Mouse (Mus musculus) 416B (cell line): ENCODE data around the gene Gm11627.
A peak's percentile ranks its signal among the peaks of the same experiment; 100 is the strongest.
"Not testable (repeated sequence)": the region's sequence is repeated elsewhere in the genome, so short reads cannot be mapped to it uniquely, and the experiment has no call there.

Source experiments
- DNase-seq: peaks from one replicate; pipeline ENCODE4 v3.0.0; 2011; ENCODE audit warnings: low read depth

Gene Gm11627

DNA sequence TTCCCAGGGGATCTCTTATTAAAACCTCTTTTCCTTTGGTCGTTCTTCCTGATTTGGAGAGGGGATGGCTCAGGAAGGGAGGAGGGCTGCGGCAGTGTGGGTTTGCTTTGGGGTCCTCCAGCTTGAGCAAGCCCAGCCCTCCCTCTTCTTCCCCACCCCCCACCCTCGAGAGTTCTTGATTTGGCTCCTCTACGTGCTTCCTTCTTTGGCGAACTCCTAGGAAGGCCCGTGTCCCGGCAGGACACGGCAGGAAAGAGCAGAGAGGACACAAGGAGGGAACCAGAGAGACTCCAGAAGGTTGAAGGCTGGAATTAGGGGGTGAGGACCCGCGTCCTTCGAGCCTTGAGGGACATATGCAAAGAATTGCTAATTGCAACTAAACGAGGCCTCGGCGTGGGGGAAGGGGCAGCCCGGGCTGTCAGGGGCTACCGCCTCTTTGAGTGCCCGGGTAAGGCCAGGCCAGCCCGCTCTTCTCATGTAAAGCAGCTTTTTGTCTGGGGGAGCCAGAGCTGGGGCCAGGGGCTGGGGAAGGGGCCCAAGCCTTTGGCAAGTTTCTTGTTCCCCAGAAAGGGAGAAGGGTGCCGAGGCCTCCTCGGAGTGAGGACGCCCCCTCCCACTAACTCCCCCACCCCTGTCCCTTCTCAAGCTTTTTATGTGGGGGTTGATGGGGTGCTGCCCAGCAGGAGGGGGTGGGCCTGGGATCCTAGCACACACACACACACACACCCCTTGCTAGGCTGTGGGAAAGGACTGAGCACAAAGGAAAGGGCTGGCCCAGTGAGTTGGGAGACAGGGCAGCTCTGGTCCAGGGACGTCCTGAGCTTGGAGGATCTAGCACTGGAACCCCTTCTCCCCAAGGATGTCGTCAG, at the start of gene Gm11627:
TSS of gene Gm11627 (minus strand) at position 297 of the 869 bp plus-strand sequence.
- no peak for DNase-seq

DNA sequence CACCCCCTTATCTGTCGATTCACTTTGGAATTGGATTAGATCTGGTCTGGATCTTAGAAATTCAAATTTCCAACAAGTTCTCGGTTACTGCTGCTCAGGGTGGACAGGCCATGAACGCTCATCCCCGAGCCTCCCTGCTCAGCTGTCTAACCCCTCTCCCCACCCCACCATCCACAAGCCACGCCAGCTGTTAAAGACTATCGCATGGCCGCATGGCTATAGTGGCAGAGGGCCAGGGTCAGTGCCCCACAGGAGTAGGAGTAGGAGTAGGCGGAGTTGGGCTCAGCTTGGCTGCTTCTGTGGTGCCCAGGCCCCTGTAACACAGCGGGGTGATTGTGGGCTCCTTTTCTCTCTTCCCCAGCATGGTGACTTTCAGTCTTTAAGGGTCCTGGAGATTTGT, 49.3 kb upstream of the Gm11627 start:
- DNase-seq = no peak

DNA sequence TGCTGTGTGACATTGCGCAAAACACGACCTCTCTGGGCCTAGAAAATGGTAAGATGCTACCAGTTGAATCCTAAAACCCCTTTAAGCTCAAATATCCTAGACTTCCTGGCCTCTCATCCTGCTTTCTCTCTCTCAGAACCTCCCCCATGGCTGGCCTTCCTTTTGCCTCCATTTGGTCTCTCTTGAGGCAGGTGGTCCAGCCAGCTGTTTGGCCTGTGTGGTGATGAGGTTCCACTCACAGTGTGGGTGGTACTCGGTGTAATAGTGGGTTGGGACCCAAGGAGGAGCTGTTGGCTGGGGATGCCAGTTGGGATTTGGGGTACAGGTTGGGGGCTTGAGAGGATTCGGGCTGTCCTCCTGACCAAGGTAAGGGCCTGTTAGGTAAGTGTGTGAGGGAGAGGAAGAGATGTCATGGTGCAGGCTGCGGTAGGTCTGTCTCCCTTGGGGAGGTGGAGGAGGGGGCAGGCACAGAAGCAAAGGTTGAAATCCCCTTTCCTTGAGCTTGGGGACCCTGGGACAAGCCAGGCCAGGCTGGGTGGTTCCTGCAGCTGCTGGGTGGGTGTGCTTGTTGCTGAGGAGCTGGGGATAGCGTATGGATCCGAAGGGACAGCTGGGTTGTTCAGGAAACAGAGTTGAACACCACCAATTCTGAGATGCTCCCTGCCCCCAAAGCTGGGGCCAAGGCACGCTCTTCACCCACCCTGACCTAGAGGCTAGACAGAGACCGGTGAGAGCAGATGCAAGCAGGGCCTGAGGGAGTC, 48.1 kb upstream of the Gm11627 start:
- no peak for DNase-seq

DNA sequence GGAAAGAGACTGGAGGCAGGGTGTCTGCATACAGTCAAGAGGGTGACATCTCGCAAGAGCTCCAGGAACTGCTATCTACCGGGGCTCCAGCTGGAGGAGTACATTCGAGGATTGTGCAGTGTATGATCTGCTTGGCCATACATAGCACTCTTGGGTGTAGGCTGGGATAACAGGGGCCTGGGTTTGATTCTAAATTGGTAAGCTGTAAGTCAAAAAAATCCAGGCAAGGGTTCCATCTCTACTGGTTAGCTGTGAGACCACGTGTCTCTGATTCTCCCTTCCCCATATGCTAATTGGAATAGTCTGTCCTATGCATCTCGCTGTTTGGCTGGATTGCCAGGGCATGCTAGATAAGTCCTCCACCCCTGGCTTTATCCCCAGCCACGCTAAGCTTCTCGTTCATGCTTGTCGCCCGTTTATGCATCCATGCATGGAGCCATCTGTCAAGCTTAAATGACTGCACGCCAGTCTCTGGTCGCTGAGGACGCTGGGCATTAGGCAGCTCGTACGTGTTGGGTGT, 45.7 kb upstream of the Gm11627 start:
- DNase-seq = no peak

DNA sequence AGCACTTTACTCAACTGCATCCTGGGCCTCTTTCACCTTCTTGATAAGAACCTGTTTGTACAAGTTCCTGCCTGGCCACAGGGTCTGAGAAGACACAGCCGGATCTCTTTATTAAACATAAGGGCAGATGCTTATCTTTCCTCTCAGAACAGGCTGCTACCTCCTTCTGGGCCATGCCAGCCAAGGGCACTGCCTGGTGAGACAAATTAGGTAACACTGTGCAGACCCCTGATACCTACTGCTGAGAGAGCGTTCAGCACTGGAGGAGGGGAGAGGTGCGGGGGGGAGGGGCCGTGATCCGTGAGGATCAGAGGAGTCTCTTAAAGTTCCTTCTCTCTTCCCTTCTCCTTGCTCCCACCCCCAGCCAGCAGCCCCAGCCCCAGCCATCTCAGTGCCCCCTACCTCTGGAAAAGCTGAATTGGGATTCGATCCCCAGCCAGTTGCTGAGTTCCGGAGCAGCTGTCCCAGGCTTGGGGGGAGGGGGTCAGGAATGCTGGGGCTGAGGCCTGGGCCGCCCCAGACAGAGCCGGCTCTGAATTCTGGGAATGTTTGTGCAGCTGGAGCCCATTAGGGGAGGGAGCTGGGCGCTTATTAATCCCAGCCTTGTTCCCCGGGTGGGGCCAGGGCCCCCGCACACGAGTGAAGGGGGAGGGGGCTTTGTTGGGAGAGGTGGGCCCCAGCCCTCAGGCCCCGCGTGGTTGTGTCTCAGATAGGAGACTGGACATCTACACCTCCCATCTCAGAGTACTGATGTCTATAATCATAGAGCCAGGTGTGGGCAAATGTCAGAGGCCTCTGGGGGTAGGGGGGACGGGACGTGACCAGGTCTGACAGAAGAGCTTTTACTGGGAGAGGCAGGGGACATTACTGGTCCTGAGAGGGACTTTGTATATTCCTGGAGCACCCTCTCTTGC, 44.9 kb upstream of the Gm11627 start:
- peak; percentile 73 for DNase-seq

DNA sequence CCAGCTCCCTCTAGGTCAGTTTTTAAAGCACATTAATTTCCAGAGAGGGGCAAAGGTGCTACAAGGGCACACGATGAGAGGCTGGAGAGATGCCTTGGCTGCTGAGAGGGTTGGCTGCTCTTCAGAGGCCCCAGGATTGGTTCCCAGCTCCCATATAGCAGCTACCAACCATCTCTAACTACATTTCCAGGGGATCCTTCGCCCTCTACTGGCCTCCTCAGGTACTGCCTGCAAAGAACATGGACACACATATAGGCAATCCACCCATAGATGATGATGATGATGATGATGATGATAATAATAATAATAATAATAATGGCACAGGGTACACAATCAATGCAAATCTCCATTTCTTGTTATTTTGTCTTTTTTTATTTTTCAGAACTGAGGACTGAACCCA, 40.2 kb upstream of the Gm11627 start:
- DNase-seq = no peak

DNA sequence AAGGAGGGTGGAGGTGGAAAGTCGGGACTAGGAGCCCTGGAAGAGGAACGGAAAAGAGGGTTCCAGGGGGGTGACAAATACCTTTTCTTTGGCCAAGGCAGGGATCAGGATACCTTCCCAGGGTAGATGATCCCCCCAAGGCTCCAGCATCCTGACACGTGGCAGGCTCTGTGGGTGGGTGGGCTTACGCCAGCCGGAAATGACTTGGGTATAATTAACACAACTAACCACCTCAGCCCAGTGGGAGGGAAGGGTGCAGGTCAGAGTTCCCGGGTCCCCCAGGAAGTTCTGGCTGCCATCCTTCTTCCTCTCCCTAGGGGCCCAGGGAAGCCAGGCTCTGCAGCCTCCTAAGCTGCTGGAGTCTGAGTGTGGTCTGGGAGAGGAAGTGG, 32.0 kb upstream of the Gm11627 start:
- no peak for DNase-seq

DNA sequence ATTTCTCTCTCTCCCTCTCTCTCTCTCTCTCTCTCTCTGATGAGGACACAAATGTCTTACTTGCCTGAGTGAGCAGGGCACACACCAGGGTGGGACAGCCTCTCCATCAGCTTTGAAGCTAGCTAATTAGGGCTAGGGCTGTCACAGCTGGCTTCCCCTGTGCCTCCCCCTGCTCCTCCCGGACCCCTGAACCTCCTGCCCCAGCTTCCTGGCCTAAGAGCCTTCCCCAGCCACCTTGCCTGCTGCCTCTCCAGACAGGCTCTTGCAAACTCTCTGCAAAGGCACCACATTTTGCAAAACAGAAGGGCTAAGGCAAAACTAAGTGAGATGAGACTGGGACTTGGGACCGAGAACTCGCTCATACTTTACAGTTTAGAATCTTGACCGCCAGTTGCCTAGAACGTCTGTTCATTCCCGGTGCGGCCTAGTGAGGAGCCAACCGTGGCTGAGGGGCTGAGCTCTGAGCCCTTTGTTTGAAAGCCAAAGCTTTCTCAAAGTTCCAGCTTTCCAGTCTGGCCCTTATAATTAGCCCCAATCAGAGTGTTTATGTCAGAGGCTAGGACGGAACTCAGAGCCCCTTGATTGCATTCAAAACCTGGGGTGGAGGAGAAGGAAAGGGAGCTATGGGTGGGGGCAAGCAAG, 31.5 kb upstream of the Gm11627 start:
- no peak for DNase-seq

DNA sequence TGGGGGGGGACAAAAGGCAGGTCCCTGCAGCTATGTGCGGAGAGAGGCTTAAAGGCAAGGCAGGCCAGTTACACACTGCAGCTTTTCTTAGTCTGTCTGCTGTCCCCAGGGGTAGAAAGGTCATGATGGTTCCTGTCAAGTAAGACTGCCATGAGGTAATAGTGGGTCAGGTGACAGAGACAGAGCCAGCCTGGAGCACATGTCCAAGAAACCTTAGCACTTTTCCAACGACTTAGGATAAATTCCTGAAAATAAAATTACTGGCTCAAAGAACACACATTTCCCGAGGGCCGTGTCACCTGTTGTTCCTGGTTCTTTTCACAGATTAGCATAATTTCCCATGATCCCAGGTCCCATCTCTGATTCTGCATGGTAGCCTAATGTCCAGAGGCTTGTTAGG, 31.0 kb upstream of the Gm11627 start:
- DNase-seq = no peak

DNA sequence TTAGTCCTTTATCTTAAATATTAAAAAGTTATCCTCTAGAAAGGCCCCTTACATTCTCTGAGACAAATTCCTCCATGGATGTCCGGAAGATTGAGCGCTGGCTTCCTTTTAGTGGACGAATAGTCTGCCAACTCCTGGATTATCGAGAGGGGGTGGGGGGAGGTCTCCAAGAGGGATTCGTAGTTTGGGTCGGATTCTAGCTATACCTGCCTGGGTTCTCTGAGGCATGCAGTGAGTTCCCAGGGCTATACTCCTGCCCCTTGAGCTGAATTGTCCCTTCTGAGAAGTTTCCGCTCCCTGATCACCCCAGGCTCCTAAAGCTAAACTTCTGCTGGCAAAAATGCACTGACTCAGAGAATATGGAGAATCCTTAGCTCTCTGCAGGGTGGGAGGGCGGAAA, 30.2 kb upstream of the Gm11627 start:
- DNase-seq = no peak

DNA sequence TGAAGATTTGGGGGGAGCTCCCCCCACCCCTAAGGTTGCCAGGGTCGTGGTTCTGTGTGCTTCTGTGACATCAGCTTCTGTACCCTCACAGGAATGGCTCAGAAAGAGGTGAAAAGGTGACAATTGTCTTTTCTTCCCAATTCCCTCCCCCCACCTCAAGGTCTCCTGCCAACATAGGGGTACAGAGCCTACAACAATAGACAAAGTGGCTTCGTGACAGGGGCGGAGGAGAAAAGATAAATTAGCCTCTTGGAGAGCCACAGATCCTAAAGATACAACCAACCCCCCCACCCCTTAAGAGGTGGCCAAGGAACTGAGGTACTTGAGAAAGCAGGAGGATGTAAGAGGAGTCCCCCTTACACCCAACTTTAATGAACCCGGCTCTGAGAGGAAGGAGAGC, 29.4 kb upstream of the Gm11627 start:
- no peak for DNase-seq

DNA sequence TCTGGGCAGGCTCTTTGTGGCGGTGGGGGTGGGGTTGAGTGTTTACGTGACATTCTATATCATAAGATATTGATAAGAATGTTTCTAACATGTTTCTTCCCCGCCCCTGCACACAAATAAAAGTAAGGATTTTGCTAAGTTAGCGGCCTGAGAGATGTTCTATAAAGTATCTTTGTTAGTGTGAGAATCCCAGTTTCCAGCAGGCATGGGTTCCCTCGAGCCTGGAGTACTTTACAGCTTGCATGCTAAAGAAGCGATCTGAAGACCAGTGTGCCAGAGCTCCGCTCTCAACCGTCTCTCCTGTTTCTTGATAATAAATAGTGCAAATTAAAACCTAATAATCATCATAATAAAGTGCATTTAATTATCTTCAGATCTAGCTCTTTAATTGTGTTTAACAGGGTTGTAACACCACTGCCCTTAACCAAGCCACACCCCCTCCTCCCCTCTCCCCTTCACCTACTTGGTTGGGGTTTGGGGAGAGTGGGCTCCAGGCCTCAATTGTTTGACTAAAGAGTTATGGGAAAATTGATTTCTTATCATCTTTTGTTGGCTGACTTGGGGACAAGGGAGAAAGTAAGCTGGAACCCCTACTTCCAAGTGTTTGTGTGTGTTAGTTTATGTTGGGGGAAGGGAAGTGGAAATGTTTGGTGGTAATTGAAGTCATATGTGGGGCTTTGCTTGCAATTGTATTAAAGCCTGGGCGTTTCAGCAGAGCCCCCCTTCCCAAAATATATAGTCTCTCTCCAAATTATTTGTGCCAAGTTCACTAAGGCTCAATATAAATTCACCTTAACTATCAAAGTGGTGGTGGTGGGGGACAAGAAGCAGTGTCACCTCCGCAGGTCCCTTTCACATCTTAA, 28.7 kb upstream of the Gm11627 start:
- no peak for DNase-seq

DNA sequence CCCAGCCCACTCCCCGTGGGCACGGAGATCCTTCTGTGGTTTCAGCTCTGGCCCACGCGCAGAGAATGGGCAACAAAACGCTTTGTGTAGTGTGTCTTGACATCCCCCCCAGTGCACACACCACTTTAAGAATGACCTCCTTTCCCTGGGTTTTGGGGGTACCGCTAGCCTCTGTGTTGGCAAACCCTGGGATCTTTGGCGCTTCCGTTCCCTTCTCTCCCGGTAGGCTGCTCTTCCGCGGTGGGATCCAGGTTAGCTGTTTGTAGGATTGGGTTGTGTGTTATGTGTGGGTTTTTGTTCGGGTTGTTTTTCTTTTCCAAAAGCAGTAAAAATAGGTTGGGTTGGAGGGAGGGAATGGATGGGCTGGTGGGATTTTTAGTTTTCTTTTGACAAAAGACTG, 27.9 kb upstream of the Gm11627 start:
- not testable (repeated sequence) for DNase-seq

DNA sequence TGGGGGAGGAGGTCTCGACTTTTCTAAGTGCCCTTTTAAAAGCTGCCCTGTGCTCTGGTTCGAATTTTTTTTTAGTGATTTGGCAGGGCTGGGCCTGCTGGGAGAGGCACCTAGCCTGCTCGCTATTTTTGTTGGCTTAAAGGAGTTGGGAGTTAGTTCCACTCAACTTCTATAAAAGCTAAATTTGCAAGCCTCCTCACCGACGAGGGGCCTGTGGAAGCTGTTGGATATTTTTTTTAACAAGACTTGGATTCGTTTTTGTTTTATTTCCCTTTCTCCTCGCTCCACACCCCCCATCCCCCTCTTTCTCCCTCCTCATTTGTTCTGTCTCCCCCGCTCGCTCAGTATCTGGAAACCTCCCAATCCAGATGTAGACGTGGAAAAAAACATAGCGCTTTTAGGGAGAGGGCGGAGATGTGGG, 27.5 kb upstream of the Gm11627 start:
- no peak for DNase-seq

DNA sequence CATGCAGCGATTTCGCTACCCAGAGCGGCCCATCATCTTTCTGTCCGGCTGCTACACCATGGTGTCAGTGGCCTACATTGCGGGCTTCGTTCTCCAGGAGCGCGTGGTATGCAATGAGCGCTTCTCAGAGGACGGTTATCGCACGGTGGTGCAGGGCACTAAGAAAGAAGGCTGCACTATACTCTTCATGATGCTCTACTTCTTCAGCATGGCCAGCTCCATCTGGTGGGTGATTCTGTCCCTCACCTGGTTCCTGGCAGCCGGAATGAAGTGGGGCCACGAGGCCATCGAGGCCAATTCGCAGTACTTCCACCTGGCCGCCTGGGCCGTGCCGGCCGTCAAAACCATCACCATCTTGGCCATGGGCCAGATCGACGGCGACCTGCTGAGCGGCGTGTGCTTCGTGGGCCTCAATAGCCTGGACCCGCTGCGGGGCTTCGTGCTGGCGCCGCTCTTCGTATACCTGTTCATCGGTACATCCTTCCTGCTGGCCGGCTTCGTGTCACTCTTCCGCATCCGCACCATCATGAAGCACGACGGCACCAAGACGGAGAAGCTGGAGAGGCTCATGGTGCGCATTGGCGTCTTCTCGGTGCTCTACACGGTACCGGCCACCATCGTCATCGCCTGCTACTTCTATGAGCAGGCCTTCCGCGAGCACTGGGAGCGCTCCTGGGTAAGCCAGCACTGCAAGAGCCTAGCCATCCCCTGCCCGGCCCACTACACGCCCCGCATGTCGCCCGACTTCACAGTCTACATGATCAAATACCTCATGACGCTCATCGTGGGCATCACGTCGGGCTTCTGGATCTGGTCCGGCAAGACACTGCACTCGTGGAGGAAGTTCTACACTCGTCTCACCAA, 26.5 kb upstream of the Gm11627 start:
- DNase-seq = no peak

DNA sequence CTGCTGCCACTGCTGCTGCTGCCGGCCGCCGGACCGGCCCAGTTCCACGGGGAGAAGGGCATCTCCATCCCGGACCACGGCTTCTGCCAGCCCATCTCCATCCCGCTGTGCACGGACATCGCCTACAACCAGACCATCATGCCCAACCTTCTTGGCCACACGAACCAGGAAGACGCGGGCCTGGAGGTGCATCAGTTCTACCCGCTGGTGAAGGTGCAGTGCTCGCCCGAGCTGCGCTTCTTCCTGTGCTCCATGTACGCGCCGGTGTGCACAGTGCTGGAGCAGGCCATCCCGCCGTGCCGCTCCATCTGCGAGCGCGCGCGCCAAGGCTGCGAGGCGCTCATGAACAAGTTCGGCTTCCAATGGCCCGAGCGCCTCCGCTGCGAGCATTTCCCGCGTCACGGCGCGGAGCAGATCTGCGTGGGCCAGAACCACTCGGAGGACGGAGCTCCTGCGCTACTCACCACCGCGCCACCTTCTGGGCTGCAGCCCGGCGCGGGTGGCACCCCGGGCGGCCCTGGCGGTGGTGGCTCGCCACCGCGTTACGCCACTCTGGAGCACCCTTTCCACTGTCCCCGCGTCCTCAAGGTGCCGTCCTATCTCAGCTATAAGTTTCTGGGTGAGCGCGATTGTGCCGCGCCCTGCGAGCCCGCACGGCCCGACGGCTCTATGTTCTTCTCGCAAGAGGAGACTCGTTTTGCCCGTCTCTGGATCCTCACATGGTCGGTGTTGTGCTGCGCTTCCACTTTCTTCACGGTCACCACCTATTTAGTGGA, 25.7 kb upstream of the Gm11627 start:
- DNase-seq = peak; percentile 11

DNA sequence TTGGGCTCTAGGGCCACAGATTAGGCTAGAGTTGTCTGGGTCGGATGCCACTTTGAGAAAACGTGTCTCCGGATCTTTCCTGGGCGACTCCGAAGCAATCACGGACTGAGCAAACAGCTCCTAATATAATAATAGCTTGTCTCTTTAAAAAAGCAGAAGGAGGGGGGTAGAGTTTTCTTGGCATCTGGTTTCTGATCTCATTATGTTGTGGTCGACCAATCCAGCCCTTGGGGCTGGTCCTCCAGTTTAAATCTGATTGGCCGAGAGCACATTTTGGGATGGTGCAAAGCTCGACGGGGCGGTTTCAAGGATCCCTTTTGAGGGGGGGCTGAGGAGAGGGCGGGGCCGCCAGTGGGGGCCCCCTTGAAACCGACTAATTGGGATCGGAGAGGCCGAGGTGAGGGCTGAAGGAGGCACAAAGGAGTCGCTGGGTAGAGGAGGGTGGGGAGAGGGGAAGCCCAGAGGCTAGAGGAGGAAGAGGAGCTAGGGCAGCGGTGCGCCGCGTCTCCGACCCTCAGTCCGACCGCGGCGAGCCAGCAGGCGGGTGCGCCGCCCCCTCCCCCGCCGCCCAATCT, 24.8 kb upstream of the Gm11627 start, which contains the start of gene Fzd2:
TSS of gene Fzd2 (plus strand) at position 387 of the 575 bp plus-strand sequence.
- DNase-seq = peak; percentile 99

DNA sequence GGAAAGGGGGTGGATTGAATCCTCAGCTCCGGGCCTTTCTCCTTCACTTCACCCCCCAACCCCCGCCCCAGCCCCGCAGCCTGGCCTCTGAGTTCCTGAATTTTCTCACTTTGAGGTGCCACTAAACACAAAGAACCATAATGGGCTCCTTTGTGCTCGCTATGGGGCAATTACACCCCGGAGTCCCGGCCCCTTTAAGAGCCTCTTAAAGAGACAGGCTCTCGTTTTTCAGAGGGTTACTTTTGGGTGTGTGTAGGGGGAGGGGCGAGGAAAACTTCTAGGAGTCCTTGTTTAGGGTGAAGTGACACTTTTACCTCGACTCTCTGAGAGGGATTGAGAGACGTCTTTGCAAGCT, 24.2 kb upstream of the Gm11627 start:
- DNase-seq = peak; percentile 77
